Mouse (Mus musculus): ENCODE measurements at regions not wholly inside any gene's neighbourhood (a gene's known extent, or its start where the extent isn't known, plus 50 kb on each side); places are given as distances from the start of the nearest gene placed in this dataset.

DNA sequence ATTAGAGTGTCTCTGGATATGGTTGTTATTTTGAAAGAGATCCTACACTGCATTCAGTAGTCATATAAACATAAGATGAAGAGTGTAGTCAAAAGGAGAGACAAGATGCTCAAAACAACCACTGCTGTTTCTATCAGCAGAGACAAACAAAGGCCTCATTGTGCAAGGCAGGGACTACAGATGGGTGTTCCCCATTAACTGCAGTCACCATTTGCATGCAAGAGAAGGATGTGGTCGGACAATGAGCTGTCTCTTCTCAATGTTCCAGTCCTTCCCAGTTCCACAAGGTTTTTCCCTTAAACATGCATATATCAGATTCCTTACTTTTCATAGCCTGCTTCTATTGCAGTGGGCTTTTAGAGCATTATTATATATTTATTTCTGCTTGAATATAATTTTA is 1056.7 kb downstream of the Slc22a22 start:
- ATAC-seq = no peak

DNA sequence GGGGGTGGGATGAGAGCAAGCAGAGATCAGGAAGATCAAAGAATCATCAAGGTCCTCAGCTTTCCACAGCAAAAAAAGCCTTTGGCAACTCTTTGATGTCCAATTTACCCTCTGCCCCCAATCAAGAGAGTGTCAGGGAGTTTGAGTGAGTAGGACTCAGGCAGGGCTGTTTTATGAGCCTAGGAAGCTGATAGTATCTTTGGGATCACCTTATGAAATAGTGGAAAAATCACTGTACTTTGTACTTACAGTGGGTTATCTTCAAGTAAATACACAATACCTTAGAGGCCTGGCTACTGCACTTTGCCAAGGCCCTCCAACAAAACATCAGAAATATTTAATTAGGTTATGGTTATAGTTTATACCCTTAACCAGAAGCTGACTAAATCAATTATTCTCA is 1085.4 kb downstream of the Slc22a22 start:
- no peak for ATAC-seq

DNA sequence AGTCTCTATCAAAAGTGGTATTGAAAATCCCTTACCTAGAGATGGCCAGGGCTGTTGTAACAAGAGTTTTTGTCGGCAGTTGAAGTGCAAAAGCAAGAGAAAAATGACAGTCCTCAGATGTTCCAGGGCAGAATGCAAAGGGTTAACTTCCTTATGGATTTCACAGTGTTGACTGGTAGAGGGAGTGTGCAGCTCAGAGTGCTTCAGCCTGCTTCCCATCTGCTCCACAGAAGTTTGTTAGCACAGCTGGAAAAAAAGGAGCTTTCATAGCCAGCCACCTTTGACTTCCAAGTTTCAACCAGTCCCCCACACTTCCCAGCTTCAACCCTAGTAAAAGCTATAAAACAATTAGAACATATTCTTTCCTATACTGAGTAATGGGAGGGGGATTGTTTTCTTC is 1098.9 kb downstream of the Slc22a22 start:
- ATAC-seq = no peak

DNA sequence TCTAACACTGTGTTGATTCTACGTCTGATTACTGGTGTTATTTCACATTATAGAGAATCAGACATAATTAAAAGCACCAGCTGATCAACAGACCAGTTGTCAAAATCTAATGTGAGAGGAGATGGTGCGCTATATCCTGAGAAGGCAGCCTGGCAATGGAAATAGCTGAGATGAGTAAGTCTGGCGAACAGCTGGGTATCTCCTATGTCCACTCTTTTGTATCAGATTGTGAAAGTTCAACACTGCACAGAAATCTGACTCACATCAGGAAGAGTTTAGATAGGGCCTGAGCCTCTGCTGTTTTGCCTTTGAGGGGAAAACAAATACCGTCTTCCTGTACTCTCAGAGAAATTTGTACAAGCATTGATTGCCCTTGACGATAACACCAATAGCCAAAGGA is 1126.5 kb downstream of the Slc22a22 start:
- no peak for ATAC-seq

DNA sequence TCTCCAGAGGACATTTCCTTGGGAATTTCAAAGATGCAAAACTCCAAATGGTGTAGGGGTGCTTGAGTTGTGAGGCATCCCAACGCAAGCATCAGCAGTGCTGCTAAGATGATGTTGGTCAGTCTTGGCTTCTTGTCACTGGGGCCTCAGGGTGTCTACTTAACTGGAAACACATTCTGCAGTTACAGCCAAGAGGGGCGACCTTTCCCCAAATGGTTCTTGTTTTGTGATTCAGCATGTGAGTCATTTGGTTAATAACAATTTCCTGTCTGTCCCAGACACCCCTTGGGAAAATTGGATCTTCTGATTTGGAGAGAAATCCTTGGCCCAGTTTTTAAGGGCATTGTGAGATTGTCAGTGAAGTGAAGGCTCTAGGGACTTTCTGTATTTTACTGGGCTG is 1131.3 kb downstream of the Slc22a22 start:
- ATAC-seq = no peak

DNA sequence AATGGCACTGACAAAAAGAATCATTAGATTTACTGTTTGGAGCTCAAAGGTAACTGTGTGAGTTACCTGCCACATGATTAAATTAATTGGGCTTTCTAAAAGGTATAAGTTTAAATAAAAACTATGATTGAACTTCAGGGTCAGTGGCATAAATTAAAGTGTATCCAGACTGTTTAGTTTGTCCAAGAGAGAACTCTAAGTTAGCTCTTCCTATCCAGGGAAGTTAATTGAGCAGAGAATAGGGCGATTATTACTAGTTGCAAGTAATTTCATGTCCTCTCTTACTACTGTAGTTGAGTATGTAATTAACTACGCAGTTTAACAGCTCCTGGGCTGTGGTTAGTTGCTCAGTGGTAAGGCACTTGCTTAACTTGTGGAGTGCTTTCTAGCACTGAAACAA is 1132.5 kb downstream of the Slc22a22 start:
- ATAC-seq = no peak

DNA sequence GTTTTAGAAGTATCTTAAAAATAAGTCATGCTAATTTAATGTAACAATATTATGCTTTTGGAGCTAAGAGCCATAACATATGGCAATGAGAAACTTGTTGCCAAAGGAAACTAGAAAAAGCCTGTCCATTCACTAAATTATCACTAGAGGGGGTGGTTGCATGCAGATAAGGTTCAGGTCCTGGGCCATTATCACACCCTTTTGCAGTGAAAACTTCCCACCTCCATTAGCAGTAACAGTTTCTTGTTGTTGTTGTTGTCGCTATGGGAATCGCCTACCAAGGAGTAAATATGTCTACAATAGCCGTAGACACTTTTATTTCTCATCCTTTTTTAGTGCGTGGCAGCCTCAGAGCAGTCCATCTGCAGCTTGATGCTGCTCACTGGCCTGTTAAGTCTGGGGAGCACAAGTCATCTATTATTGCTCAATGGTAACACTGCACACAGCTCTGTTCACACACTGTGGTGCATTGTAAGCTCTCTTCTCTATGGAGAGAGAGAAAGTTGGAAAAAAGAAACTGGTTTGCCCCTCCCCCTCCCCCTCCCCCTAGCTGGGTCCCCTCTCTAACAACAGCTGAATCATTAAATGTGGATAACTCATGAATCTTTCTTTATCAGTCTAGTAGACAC is 1133.0 kb downstream of the Slc22a22 start:
- no peak for ATAC-seq

DNA sequence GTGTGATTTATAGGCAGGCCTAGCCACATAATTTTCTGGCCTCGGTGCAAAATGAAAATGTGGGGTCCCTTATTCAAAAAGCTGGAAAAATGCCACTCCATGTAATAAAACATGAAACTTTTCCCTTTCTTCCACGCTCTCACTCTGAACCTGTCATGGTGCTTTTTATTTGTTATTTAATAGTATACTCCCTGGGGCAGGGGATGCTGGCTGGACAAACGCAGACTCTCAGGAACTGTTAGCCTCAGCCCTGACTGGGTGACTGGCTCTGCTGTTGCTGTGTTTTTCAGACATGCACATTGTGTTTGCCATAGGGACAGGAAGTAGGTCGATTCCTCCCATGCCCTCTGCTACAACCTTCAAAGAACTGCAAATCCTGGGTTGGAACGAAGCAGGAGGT is 1139.5 kb downstream of the Slc22a22 start:
- no peak for ATAC-seq

DNA sequence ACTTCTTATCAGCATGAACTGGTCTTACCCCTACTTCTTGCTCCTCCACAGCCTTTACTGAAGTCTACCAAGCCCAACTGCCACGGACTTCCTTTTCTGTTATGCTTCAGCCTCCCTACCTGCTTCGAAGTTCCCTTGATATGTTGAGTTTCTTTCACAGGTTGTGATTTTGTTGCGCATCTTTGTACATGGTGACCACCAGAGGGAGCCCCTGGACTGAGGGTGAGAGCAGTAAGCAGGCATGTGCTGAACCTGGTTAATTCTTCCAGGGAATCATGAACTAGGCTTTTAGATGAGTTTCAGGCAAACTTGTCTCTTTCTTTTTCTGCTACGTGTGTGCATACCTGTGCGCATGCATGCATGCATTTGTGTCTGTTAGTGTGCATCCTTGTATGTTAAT is 1141.0 kb downstream of the Slc22a22 start:
- no peak for ATAC-seq

DNA sequence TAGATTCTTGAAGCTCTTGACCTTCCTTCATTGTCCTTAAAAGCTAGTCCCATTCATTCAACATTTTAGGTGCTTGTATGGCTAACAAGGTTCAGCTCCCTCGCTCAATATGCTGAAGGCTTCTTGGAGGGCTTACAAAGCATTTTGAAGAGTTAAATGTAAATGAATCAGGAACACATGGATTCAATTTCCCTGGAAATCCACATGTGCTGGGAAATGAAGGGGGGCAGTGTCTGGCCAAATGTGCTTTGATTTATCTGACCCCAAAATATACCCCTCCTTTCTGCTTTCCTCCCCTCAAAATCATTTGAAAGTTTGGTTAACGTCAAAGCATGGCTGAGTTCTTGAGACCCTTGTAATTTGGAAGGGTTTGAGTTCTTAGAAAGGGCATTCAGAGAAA is 1142.4 kb downstream of the Slc22a22 start:
- ATAC-seq = no peak

DNA sequence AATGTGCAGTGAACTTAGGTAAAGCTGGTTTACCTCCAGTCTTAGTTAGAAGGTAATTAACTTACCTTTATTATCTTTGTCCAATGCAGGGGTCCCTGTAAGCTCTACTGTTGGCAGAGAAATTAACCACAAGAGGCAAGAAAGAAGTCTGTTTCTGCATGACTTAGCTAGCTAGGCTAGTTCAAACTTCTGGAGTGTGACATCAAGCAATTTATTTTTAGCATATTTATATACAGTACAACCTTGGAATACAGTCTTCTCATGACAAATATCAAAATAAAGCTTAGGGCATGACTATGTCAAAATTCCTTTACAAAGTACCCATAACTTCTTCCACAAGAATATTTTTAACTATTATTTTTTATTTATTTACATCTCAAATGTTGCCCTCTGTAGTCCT is 1156.9 kb downstream of the Slc22a22 start:
- ATAC-seq = no peak

DNA sequence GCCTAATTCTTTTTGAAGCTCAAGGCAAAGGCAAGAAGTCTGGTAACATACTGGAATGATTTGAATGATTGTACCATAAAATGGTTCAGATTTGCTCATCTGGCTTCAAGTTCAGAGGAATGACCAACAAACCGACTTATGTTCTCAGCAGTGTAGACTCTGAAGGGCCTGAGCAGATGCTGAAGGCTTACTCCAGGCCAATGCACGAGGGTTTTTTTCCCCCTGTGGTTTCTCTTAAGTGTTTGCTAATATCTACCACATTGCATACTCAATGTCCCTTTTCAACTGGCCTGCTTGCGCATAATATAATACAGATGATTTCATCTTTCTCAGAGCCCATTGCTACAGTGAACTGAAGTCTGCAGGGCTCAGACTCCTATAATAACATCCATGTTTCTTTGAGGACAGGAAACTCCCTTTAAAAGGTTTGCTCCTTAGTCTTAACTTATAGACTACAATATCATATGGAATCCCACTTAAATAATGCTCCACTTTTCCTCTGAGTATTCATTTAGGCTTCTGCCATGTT is 1182.5 kb downstream of the Slc22a22 start:
- ATAC-seq = no peak

DNA sequence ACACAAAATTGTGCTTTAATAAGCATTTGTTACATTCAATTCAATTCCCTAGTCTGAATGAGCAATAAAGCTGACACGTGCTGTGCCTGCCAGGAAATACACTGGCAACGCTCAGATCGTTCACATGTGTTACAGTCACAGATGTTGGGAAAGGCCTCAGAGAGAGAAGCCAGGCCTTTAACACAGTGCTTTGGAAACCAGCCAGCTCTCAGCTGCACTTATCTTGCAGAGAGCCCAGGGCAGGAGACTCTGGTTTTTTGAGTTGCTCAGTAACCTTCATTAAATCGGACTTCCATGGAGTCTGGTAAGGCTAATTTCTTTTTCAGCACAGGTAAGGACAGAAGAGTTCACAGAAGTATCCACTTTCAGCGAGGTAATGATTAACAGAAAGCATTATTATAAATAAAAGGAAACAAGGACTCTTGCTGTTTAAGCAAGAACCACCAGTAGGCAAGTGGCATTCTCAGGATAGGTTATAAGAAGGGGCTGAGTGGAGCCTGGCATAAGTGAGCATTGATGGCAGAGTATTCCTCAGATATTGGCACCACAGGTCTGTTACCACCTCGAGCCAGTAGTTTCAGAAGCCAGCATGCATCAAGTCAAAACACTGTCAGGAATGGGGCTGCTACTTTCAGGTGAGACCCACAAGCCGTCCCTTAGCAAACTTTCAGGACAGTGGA is 1198.7 kb downstream of the Slc22a22 start:
- no peak for ATAC-seq

DNA sequence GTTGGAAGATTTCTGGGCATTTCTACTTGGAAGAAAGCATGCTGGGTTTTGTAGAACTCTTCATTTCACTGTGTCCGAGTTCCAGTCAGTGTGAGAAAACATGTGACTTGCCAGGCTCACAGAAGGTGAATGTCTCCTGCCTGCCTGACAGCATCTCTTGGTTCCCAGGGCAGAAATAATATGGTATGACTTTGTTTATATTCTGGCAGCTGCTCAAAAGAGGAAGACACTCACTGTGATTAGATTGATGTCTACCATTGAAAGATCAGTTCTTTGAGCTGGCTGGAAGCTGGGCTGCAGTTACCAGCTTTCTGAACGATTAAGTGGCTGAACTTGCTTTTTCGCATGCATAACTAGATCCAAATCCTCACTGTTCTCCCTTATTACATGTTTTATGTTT is 1199.4 kb downstream of the Slc22a22 start:
- no peak for ATAC-seq

DNA sequence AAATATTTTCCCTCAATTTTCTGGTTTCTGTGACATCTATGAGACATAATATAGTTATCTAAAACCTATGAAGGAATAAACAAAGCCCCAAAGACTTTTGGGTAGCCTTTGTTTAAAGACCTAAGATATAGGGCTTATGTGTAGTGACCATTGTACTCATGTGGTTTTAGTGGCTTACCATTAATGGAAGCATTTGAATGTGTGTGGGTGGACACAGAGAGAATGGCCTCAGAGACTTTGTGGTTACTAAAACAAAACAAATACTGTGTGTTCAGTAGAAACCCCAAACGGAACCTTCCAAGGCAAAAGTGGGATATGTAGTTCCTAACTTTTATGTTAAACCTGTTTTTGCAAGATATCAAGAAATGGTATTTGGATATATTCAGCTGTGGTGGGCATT is 1228.7 kb downstream of the Slc22a22 start:
- no peak for ATAC-seq

DNA sequence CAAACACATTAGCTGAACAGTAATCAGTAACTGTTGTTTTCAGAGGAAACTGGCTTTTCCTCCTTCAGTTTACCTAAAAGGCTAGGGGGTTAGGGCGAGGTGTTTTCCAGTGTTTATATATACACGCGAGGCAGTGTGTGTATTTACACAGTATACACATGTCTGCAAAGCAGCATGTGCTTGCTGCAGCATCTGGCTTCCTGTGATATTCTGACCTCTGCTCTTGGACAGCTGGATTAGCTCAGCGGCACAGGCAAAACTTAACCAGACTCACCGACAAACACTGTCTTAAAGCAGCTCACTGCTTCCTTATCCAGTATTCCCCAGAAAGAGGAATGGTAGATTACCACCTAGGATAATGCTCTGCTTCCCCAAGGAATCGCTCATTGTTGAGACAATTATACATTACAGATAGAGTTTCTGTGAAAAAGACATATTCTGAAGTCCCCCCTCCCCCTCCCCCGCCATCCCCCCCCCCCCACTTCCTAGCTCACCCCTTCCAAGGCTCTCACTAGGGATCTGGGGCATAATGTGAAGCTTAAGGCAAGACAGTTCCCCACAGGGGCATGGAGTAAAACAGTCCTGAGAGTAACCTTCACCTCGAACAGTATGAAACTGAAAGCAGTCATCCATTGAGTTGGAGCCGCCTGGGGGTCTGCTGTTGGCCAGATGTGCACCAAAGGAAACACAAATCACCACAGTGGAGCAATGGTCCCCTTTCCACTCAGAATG is 1233.3 kb downstream of the Slc22a22 start:
- ATAC-seq = no peak

DNA sequence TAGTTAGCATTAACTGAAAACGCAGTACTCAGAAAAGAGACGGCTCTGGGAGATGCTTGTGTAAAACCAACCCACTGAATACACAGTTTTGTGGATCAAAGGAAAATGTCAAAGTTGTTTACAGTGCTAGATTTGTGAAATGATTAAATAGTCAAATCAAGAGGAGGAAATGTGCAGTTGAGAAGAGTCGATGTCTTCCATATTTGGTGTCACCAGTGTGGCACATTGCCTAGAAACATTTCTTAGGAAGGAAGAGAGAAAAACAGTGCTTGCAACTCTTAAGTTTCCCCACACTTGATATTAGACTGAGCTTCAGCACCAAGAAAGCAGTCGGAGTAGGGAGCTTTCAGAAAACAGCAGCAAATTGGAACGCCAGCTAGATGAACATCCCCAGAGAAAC is 1274.9 kb downstream of the Slc22a22 start:
- ATAC-seq = no peak

DNA sequence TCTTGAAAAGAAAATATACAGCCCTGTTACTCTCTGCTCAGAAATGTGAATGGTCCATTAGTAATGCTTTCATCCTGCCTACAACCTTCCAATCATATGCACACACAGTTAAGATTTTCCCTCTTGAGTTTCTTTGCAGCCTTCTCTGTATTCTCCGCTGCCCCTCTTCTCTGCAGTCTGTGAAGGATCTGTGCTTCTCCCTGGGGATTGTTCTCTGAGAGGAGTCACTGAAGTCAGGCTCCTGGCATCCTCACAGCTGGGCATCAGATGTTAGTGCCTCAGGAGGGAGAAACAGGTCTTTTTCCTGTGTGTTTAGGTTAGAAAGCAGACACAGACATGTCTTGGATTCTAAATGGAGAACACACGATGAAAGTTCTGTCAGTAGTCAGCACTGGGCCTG is 1278.1 kb downstream of the Slc22a22 start:
- no peak for ATAC-seq

DNA sequence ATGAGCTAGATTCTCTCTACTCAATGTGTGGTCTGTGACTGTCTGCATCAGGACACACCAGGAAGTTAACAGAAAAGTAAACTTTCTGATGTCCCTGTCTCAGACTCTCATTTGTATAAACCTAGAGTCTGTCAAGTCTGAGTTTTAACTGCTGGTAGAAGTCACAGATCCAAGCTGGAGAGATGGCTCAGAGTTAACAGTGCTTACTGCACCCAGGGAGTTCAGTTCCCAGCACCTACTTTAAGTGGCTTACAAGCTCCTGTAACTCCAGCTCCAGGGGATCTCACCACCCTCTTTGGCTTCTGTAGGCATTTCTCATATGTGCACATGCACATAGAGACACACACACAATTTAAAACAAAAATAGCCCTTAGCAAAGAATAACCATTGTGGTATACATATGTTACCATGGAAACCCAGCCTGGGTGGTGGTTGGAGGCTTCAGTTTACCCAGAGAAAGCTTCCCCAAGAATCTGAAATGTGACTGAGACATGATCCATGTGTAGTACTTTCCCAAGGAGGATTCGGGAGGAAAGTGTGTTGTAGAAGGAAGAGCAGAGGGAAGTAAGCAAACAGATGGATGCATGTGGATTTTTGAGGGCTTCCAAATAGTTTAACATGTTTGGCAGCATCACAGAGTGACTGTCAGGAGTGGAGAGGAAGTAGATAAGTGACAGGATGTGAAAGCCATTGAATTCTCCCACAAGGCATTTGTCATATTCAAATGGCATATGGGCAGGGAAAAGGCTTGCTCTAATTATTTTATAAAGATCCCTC is 1279.8 kb downstream of the Slc22a22 start:
- no peak for ATAC-seq

DNA sequence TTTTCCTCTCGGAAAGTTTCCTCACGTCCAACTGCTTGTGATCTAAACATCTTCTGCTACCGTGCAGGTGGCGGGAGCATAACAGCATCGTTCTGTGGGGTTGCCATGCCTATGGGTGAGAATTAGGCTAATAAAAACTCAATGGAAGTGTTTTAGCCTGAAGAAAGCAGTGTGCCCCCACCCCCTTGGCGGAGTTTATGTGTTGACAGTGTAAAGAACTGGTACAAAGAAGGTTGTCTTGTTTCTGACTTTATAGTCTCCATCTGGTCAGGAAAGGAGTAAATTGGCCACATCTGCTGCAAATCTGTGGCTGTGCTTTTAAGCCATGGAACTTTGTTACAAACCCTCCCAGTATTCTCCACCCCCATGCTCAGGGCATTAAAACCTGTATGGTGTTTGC is 1311.2 kb downstream of the Slc22a22 start:
- ATAC-seq = no peak

DNA sequence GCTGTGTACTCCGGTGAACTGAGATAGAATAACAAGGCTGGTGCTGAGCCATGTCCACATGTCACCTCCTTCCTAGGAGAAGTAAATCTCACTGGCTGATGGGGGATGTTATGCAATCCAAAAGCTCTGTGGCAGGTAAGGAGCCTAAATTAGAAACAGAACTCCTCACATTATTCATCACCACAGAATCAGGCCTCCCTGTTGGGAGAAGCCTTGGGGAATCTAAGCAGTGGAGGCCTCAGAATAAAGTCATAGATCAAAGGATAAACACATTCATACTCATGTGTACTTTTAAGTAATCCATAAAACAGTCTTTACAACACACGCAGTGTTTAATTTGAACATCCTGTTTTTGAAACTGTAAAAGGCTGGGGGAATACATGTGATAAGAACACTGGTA is 1318.7 kb downstream of the Slc22a22 start:
- no peak for ATAC-seq

DNA sequence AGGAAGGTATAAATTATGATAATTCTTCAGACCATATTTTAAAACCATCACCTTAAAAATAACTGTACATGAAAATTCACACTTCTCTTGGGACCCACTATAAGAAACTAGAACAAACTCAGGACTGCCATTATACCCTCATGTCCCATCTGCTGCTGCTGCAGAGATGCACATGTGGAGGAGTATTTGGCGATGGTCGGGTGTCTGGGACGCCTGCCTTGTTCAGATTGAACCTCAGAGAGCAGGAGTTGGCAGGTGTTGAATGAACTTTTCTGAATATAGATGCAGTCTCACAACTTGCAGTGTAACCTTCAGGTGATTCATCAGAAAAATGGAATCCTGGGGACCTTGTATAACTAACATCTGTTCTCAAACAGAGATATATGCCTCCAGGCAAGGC is 1338.0 kb downstream of the Slc22a22 start:
- no peak for ATAC-seq

DNA sequence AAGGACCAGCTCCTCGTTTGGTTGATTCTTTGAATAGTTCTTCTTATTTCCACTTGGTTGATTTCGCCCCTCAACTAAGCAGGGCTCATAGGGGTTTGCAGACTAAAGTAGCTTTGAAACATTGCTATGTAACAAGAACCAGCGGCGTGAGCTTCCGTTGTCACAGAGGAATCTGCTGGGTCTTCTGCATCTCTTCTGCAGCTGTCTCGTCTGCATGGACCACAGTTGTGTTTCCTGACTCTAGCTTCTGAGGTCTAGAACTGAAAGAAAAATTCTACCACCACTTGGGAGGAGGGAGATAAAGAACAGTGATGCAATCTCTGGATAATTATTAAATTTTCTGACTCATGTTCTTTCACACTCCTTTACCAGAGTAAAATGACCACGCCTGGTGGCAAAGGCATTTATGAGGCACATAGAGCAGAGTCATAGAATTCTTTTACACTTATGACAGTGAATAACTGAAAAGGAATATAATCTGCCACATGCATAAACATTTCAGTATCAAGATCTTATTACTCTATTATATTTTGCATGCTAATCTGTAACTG is 1340.9 kb downstream of the Slc22a22 start:
- ATAC-seq = no peak
